Mouse (Mus musculus) monocyte, adult 2 months (primary cell): ENCODE results near the gene Unc119.

ENCODE experiments used
- DNase-seq, 2 experiments: peaks; one replicate each; pipeline ENCODE4 v3.0.0; 2022; ENCODE audit warnings: low spot score in 2 of 2, low read depth in 1 of 2

Gene Unc119

GRCm38 (mm10) chr11:78370389-78370788, 27.1 kb downstream of the Unc119 start:
- no peak for DNase-seq

GRCm38 (mm10) chr11:78371711-78372110, 28.4 kb downstream of the Unc119 start:
- no peak for DNase-seq

DNA sequence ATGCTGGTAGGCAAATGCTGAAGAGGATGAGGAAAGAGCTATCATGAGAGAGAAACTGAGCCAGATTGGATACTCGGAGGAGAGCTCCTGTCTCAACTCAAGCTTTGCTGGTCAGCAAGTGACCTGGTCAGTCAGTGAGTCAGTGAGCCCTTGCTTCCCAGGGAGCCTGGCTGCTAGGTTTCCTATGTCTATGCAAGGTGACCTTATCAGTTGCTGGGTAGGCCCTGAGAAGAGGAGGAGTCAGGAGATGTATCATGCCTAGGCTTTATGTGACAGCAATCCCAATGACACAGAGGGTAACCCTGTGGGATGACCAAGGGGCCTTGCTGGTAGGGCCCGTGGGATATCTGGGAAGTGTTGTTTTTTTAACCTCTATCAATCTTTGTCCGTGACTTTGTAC, 28.9 kb downstream of the Unc119 start:
- DNase-seq: no peak

DNA sequence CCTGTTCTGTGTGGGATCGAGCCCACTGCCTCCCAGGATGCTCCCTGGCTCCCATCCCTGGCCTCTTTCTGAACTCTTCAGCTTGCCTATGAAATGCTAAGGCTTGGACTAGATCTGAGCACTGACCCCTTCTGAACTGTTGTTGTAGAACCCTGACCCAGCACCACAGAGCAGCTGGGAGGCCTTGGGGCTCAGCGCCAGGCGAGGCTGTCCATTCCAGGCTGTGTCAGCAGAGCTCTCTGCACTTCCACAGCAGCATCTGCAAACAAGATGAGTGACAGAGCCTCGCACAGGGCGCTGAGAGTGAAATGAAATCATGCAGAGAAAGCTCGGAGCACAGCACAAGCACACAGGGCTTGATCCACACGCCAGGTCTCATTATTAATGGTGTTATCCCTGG, 29.3 kb downstream of the Unc119 start:
- no peak for DNase-seq

- no peak for DNase-seq
These were observed 30.9 kb downstream of the Unc119 start for GRCm38 (mm10) chr11:78374147-78374546.

GRCm38 (mm10) chr11:78377549-78378159, 34.4 kb downstream of the Unc119 start:
- DNase-seq: no peak

- DNase-seq: no peak
These were observed 37.1 kb downstream of the Unc119 start for GRCm38 (mm10) chr11:78380351-78380750.

- no peak for DNase-seq
These were observed 37.7 kb downstream of the Unc119 start for GRCm38 (mm10) chr11:78380996-78381395.

DNA sequence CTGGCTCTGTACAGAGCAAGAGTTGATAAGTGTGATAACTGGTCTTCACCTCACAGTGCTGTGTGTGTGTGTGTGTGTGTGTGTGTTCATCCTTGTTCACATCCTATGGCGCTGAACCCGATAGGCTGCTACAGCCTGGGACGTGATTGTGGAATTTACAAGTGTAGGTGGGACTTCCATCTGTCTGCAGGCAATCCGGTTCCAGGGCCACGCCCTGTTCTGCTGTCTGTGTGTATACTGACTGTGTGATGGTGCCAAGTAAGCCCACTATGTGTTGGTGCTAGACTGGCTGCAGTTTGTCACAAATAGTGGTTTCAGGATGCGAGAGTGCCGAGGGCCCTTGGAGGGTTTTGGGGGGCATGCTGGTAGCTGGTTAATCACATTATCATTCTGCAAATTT, 39.0 kb downstream of the Unc119 start:
- DNase-seq: no peak

DNA sequence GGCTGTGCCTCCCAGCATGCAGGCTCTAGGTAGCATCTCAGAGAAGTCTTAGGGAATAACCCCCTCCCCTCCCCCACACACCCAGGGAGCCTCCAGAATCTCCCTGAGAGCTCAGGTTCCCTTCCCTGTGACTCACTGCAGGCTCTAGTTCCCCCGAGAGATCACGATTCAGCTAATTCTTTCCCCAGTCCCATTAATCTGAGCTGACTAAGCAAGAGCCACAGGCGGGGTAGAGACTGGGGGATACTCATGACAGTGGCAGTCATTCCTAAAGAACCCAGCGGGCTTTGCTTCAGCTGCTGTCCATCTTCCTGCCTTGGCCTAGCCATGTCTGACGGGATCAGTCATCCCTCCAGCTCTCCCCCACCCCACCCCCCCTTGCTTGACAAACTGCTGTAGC, 39.4 kb downstream of the Unc119 start:
- DNase-seq: no peak

- no peak for DNase-seq
These were observed 42.5 kb downstream of the Unc119 start for GRCm38 (mm10) chr11:78385776-78386175.

GRCm38 (mm10) chr11:78386508-78387043, 43.3 kb downstream of the Unc119 start, which contains the start of gene Foxn1:
Gene Foxn1, minus strand, starts transcription at chr11:78386558.
- DNase-seq: no peak

- no peak for DNase-seq
These were observed 49.4 kb downstream of the Unc119 start for GRCm38 (mm10) chr11:78392728-78393127.

GRCm38 (mm10) chr11:78396950-78397349, 53.7 kb downstream of the Unc119 start:
- no peak for DNase-seq

DNA sequence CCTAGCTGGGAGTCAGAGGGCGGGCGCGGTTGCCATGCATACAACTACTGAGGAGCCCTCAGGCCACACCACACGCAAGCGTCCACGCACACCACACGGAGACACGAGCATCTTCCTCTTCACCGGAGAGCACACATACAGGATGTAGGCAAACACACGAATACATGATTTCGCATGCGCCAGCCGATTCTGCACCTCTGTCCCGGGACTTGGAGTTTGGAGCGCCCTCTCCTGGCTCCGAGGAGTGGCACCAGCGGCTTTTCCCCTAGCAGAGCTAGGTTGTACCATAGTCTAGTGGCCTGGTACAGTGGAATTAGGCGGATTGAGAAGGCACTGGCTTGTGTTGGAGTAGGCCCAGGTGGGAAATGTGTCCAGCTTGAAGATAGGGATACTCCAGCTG, 54.1 kb downstream of the Unc119 start:
- peak; percentile 17 to 29 for DNase-seq

GRCm38 (mm10) chr11:78398212-78398611, 54.9 kb downstream of the Unc119 start:
- no peak for DNase-seq
